Mouse (Mus musculus) embryonic facial prominence, embryonic 10.5 days (tissue): ENCODE data around the gene Impdh1. TPM values are rescaled to one million over a fixed set of nuclear protein-coding genes. Genes with fewer than 3 reads are reported as not detected.
"Not testable (repeated sequence)": the region's sequence is repeated elsewhere in the genome, so short reads cannot be mapped to it uniquely, and the experiment has no call there.

Source experiments
- DNase-seq: peaks from one replicate; pipeline ENCODE4 v3.0.0-alpha.2; 2017; ENCODE audit warnings: low spot score
- H3K27ac ChIP-seq: fragments of 300-500 bp; sonication (generic); replicated peaks from 2 replicates; pipeline ENCODE4 v1.5.1; 2016; ENCODE audit warnings: mild to moderate bottlenecking
- H3K27me3 ChIP-seq: fragments of 300-500 bp; sonication (generic); replicated peaks from 2 replicates; pipeline ENCODE4 v1.6.1; 2016; ENCODE audit warnings: low read depth, mild to moderate bottlenecking; ENCODE audit not compliant: poor library complexity, severe bottlenecking
- H3K36me3 ChIP-seq: fragments of 300-500 bp; sonication (generic); replicated peaks from 2 replicates; pipeline ENCODE4 v1.6.1; 2016; ENCODE audit warnings: mild to moderate bottlenecking, moderate library complexity
- H3K4me1 ChIP-seq: fragments of 300-500 bp; sonication (generic); 2 replicates; pipeline ENCODE4 v1.6.1; 2016
- H3K4me3 ChIP-seq: fragments of 300-500 bp; sonication (generic); 2 replicates; pipeline ENCODE4 v1.5.1; 2016; ENCODE audit warnings: mild to moderate bottlenecking, moderate library complexity
- H3K9me3 ChIP-seq: fragments of 300-500 bp; sonication (generic); 2 replicates; pipeline ENCODE4 v1.6.1; 2016; ENCODE audit warnings: mild to moderate bottlenecking
- WGBS: fragments of 180-500 bp; shearing (Covaris S2); methylation state at CpG from one replicate; pipeline ENCODE4 v1.1.7; 2016; 5-methylcytosine and 5-hydroxymethylcytosine counted together
- polyA plus RNA-seq: library from polyadenylated mRNA; unstranded; fragments of >200 nt; fragmentation: Nextera tagmentation; extraction: Ambion mirVana; gene quantifications from 2 replicates; pipeline ENCODE4 v1.2.1, GENCODE M21; 2016

Impdh1 gene
- polyA plus RNA-seq, 1 experiment from 2014 or later, result 44.7 TPM

DNA sequence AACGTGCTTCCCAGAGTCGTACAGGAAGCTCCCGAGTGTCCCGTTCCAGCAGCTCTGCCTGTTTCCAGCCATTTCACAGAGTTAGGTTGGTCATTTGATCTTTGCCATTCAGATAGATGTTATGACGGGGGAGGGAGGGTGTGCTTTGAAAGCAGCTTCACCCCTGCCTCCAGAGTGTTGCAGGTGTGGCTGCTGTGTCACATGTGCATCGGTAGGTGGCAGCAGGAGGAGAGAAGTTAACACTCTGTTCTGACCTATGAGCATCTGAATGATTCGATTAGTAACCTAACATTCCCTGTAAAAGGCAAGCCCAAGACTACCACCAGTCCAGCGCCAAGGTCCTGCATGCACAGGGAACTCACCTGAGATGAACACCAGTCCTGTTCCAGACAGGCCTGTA lies 18.1 kb upstream of the Impdh1 start:
- peak; percentile 26 for DNase-seq
- H3K4me3 ChIP-seq, result no peak overlapping the region
- no peak overlapping the region for H3K27ac ChIP-seq
- no peaks in the 10 kb centered on the region for H3K27me3 ChIP-seq
- H3K9me3 ChIP-seq, result no peaks in the 10 kb centered on the region
- H3K36me3 ChIP-seq, result no peaks in the 10 kb centered on the region
- 42% methylated on average over 8 of the region's 8 CpGs for WGBS
- no peaks in the 10 kb centered on the region for H3K4me1 ChIP-seq

- DNase-seq, result no peak
- no peak overlapping the region for H3K4me3 ChIP-seq
- H3K4me1 ChIP-seq, result no peaks in the 10 kb centered on the region
- no peak overlapping the region for H3K27ac ChIP-seq
- no peaks in the 10 kb centered on the region for H3K36me3 ChIP-seq
- no peaks in the 10 kb centered on the region for H3K9me3 ChIP-seq
- H3K27me3 ChIP-seq, result no peaks in the 10 kb centered on the region
- 74% methylated on average over 3 of the region's 3 CpGs for WGBS
Observed at GRCm38 (mm10) chr6:29233710-29234109, 17.5 kb upstream of the Impdh1 start.

DNA sequence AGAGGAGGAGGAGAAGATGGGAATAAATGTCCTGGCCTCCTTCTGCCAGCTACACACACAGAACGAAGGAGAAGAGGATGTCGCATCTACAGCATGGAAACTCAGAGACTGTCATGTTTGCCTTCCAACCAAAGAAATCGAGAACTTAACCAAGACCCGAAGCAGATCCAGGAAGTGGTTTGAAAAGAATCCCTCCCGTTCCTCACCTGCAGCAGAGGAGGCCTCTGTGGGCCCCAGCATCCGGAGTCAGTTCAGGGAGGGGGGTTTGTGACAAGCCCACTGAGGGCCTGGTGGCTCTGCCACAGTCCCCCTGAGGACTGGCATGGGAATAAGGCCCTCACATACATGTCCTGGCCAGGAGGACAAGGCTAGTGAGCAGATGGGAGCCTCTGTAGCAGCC lies 16.2 kb upstream of the Impdh1 start:
- no peak overlapping the region for H3K4me3 ChIP-seq
- WGBS, result 75% methylated on average over 6 of the region's 6 CpGs
- H3K27ac ChIP-seq, result no peak overlapping the region
- H3K4me1 ChIP-seq, result no peaks in the 10 kb centered on the region
- no peaks in the 10 kb centered on the region for H3K36me3 ChIP-seq
- DNase-seq, result no peak
- no peaks in the 10 kb centered on the region for H3K27me3 ChIP-seq
- H3K9me3 ChIP-seq, result no peaks in the 10 kb centered on the region

DNA sequence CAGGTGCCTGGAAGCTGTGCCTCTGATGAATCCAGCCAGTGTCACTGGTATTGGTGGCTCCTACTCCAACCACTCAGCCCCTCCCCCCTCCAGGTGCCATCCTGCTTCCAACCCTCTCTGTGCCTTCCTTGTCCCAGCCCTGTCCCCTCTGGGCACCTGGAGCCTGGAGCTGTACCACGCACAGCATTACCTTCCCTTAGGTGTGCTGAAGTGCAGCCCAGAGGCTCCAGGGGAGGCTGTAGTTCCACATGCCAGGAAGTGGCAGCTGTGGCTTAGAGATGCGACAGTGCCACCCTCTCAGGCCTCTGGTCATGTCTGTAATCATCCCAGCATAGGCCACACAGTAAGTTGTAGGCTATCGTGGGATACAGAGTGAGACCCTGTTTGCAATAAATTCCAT lies 15.6 kb upstream of the Impdh1 start:
- Histone ChIP-seq H3K4me1 (no peaks in the 10 kb centered on the region), H3K36me3 (no peaks in the 10 kb centered on the region), H3K9me3 (no peaks in the 10 kb centered on the region), H3K27ac (no peak overlapping the region), H3K27me3 (no peaks in the 10 kb centered on the region), H3K4me3 (no peak overlapping the region)
- 71% methylated on average over 3 of the region's 3 CpGs for WGBS
- DNase-seq, result no peak

DNA sequence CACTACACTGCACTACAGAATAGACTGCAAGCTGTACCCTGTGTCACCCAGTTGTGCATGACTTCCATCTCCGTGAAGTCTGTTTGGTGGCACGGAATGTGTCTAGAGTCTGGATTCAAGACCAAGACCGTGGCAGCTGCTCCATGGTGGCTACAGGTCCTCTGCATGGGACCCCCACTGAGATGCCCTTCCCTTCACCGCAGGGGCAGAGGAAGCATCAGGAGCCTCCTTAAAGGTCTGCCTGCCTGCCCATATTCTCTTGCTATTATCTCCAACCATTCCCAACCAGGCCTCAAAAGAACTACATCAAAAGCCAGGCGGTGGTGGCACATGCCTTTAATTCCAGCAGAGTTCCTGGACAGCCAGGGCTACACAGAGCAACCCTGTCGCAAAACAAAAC lies 14.2 kb upstream of the Impdh1 start:
- Histone ChIP-seq H3K9me3 (no peaks in the 10 kb centered on the region), H3K4me1 (no peaks in the 10 kb centered on the region), H3K4me3 (no peak overlapping the region), H3K27ac (no peak overlapping the region), H3K27me3 (no peaks in the 10 kb centered on the region), H3K36me3 (no peaks in the 10 kb centered on the region)
- 69% methylated on average over 6 of the region's 6 CpGs for WGBS
- DNase-seq, result no peak

DNA sequence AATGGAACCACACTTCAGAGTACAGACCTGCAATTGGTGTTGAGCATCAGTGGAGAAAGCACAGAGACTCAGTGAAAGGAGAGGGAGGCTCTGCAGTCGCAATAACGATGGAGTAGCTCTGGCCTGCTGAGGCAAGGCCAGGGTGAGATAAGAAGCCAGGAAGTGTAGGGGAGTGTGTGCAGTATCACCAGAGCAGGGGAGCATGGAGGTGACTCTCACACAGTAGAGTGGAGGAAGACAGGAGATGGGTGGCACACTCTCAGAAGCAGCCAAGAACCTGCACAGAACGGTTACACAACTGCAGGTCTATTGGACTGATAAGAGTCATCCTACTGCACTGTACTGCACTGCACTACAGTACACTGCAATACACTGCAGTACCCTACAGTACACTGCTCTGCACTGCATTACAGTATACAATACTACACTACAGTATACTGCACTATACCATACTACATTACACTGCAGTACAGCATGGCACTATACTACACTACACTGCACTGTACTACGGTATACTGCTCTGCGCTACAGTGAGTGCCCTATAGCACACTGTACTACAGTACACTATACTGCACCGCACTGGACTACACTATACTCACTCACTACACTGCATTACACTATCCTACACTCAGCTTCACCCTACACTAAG lies 13.2 kb upstream of the Impdh1 start:
- WGBS, result 88% methylated on average over 6 of the region's 6 CpGs
- Histone ChIP-seq H3K27me3 (no peaks in the 10 kb centered on the region), H3K36me3 (no peaks in the 10 kb centered on the region), H3K9me3 (no peaks in the 10 kb centered on the region), H3K4me3 (no peak overlapping the region), H3K27ac (no peak overlapping the region), H3K4me1 (no peaks in the 10 kb centered on the region)
- no peak for DNase-seq

DNA sequence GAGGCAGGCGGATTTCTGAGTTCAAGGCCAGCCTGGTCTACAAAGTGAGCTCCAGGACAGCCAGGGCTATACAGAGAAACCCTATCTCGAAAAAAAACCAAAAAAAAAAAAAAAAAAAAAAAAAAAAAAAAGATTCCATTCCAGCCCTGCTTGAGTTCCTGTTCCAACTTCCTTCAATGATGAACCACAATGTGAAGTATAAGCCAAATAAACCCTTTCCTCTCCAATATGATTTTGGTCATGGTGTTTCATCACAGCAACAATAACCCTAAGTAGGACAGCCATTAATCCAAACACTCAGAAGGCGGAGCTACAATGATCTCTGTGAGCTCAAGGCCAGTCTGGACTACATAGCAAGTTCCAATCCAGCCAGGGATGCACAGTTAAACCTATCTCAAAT lies 1.6 kb upstream of the Impdh1 start:
- WGBS, result 64% methylated on average over 3 of the region's 3 CpGs
- not testable (repeated sequence) for DNase-seq, H3K9me3 ChIP-seq, H3K36me3 ChIP-seq, H3K4me3 ChIP-seq, H3K27ac ChIP-seq
- H3K4me1 ChIP-seq, result peaks cover 37% of the 10 kb centered on the region
- peaks cover 46% of the 10 kb centered on the region for H3K27me3 ChIP-seq

- Histone ChIP-seq H3K9me3 (no peaks in the 10 kb centered on the region), H3K4me3 (peak overlapping the region; percentile 67), H3K36me3 (no peaks in the 10 kb centered on the region), H3K4me1 (peaks cover 59% of the 10 kb centered on the region), H3K27ac (no peak overlapping the region), H3K27me3 (peaks cover 47% of the 10 kb centered on the region)
- WGBS, result 9% methylated on average over 9 of the region's 9 CpGs
- no peak for DNase-seq
Observed at GRCm38 (mm10) chr6:29215181-29215580, 983 bp downstream of the Impdh1 start.

GRCm38 (mm10) chr6:29214776-29215175 lies 1.4 kb downstream of the Impdh1 start:
- no peak for DNase-seq
- no peaks in the 10 kb centered on the region for H3K9me3 ChIP-seq
- peaks cover 60% of the 10 kb centered on the region for H3K4me1 ChIP-seq
- H3K36me3 ChIP-seq, result no peaks in the 10 kb centered on the region
- peaks cover 47% of the 10 kb centered on the region for H3K27me3 ChIP-seq
- WGBS, result 30% methylated on average over 5 of the region's 5 CpGs
- no peak overlapping the region for H3K27ac ChIP-seq
- H3K4me3 ChIP-seq, result peak overlapping the region; percentile 67

DNA sequence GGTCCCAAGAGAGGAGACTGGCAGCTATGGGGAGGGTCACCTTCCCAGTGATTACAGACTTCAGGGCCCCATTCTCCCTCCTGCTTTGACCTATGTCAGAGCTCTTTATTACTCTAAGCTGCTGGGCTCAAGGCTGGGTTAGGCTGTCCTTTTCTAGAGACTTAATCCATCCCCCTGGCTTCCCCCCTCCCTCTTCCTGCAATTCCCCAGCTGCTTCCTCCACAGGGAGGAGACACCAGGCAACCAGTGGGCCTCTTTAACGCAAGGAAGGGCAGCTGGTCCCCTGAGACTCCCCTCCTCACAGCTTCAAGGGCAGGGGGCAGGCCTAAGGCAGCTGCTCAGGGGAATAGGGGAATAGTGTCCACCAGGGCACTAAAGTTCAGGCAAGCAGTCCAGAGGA lies 1.9 kb downstream of the Impdh1 start:
- Histone ChIP-seq H3K9me3 (no peaks in the 10 kb centered on the region), H3K4me1 (peaks cover 60% of the 10 kb centered on the region), H3K27ac (no peak overlapping the region), H3K27me3 (peaks cover 47% of the 10 kb centered on the region), H3K4me3 (no peak overlapping the region), H3K36me3 (no peaks in the 10 kb centered on the region)
- 10% methylated on average over 1 of the region's 1 CpGs for WGBS
- DNase-seq, result peak; percentile 35

DNA sequence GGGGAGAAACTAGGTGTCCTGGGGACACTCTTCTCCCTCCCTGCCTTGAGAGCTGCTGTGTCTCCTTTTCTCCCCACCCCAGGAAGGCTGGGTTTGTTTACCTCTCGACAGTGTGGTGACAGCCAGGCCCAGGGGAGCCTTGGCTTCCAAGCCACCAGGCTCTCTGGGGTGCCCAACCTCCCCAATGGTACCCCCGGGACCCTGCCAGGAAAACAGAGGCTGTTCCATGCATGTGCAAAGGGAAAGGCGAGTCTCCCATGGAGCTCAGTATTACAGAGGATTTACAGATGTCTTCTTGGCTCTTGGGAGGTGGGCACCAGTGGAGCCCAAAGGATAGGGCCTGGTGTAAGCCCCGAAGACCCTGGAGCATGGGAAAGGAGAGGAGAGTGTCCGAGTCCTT lies 2.7 kb downstream of the Impdh1 start:
- Histone ChIP-seq H3K36me3 (no peaks in the 10 kb centered on the region), H3K27me3 (peaks cover 47% of the 10 kb centered on the region), H3K4me3 (no peak overlapping the region), H3K9me3 (no peaks in the 10 kb centered on the region), H3K4me1 (peaks cover 60% of the 10 kb centered on the region), H3K27ac (no peak overlapping the region)
- DNase-seq, result no peak
- 45% methylated on average over 5 of the region's 5 CpGs for WGBS

GRCm38 (mm10) chr6:29211806-29212492 lies 4.2 kb downstream of the Impdh1 start:
- DNase-seq, result peak; percentile 90
- Histone ChIP-seq H3K36me3 (peaks cover 3% of the 10 kb centered on the region; the same call in 1 of the 2 replicates), H3K4me1 (peaks cover 60% of the 10 kb centered on the region), H3K4me3 (peak overlapping the region; percentile 79), H3K9me3 (no peaks in the 10 kb centered on the region), H3K27ac (peak overlapping the region; percentile 87), H3K27me3 (peaks cover 44% of the 10 kb centered on the region)
- WGBS, result under 1% methylated on average over 66 of the region's 66 CpGs

DNA sequence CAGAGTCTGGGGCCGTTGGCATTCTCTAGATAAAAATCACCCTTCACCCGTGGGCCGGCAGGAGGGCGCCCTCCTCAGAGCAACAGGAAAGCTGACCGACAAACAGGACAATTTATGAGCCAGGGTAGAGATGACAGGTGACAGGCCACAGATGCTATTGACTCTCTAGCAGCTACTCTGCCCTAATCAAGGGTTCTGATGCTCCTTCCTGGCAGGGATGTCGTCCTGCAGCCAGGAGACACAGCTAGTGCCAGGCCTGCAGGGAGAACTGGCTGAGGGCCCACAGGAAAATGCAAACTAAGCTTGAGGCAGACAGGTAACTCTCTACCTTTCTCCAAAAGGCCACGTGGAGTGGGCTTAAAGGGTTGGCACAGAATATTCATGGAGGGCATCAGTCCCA lies 5.0 kb downstream of the Impdh1 start:
- Histone ChIP-seq H3K4me3 (peak overlapping the region; percentile 79), H3K4me1 (peaks cover 55% of the 10 kb centered on the region), H3K27me3 (peaks cover 36% of the 10 kb centered on the region), H3K36me3 (peaks cover 10% of the 10 kb centered on the region), H3K9me3 (no peaks in the 10 kb centered on the region), H3K27ac (peak overlapping the region; percentile 87)
- WGBS, result 34% methylated on average over 7 of the region's 7 CpGs
- DNase-seq, result no peak
